Mouse (Mus musculus) CD4-positive naive resting alpha-beta T cell, adult 57 days (primary cell): ENCODE results near the gene Gm11555. TPM values are rescaled to one million over a fixed set of nuclear protein-coding genes. Genes with fewer than 3 reads are reported as not detected.

Experiments used
- total RNA-seq: library from RNA; stranded (reverse); gene quantifications from one replicate; pipeline ENCODE4 v1.2.4, GENCODE M21; 2023

Gm11555 gene
- total RNA-seq: not detected

GRCm38 (mm10) chr11:99650136-99650535 lies at the start of gene Gm11555:
Gene Gm11555 (minus strand): TSS chr11:99650236.

GRCm38 (mm10) chr11:99690463-99690862 lies 40.4 kb upstream of the Gm11555 start, which contains the start of gene Gm14190:
Gene Gm14190 (minus strand): TSS chr11:99690740.

GRCm38 (mm10) chr11:99665860-99666259 lies 15.8 kb upstream of the Gm11555 start, which contains the start of gene Krtap4-6:
Gene Krtap4-6 (minus strand): TSS chr11:99665960.

GRCm38 (mm10) chr11:99658467-99659010 lies 8.5 kb upstream of the Gm11555 start, which contains the start of gene Gm11563:
Gene Gm11563 (minus strand): TSS chr11:99658960.

GRCm38 (mm10) chr11:99643635-99644139 lies 6.3 kb downstream of the Gm11555 start, which contains the start of gene Krtap4-7:
Gene Krtap4-7 (minus strand): TSS chr11:99644089.

GRCm38 (mm10) chr11:99634653-99635134 lies 15.3 kb downstream of the Gm11555 start, which contains the start of gene Krtap4-2:
Gene Krtap4-2 (minus strand): TSS chr11:99635084.

GRCm38 (mm10) chr11:99628138-99628537 lies 21.9 kb downstream of the Gm11555 start, which contains the start of gene Krtap4-1:
Gene Krtap4-1 (minus strand): TSS chr11:99628238.

GRCm38 (mm10) chr11:99620335-99620734 lies 29.7 kb downstream of the Gm11555 start, which contains the start of gene Gm11562:
Gene Gm11562 (minus strand): TSS chr11:99620435.

GRCm38 (mm10) chr11:99614796-99615363 lies 35.2 kb downstream of the Gm11555 start, which contains the start of gene Krtap2-4:
Gene Krtap2-4 (minus strand): TSS chr11:99614846.

GRCm38 (mm10) chr11:99610089-99610488 lies 39.9 kb downstream of the Gm11555 start, which contains the start of gene Gm11937:
Gene Gm11937 (minus strand): TSS chr11:99610189.

GRCm38 (mm10) chr11:99603208-99603607 lies 46.8 kb downstream of the Gm11555 start, which contains the start of gene Gm11938:
Gene Gm11938 (minus strand): TSS chr11:99603308.

Other genes with a start within 250 kb of the Gm11555 start
- gene Krt12, start 228.0 kb downstream of the Gm11555 start, total RNA-seq: not detected
- gene Krt20, start 212.1 kb downstream of the Gm11555 start, total RNA-seq: not detected
- gene Krt23, start 157.1 kb downstream of the Gm11555 start, total RNA-seq: not detected
- not detected for gene Krt39, start 128.9 kb downstream of the Gm11555 start, total RNA-seq
- gene Krt40, start 107.1 kb downstream of the Gm11555 start, total RNA-seq: not detected
- gene Krtap3-3, start 99.4 kb downstream of the Gm11555 start, total RNA-seq: not detected
- not detected for gene Krtap3-2, start 93.4 kb downstream of the Gm11555 start, total RNA-seq
- gene Gm11939, start 90.8 kb downstream of the Gm11555 start, total RNA-seq: not detected
- gene Krtap3-1, start 83.6 kb downstream of the Gm11555 start, total RNA-seq: not detected
- gene Krtap1-5, start 69.2 kb downstream of the Gm11555 start, total RNA-seq: not detected
- gene Krtap1-4, start 66.6 kb downstream of the Gm11555 start, total RNA-seq: not detected
- gene Krtap1-3, start 58.9 kb downstream of the Gm11555 start, total RNA-seq: not detected
- gene Krtap9-3, start 52.1 kb downstream of the Gm11555 start, total RNA-seq: not detected
- gene Gm11938, start 46.9 kb downstream of the Gm11555 start, total RNA-seq: not detected
- gene Gm11937, start 40.0 kb downstream of the Gm11555 start, total RNA-seq: not detected
- gene Krtap2-4, start 35.4 kb downstream of the Gm11555 start, total RNA-seq: not detected
- not detected for gene Gm11562, start 29.8 kb downstream of the Gm11555 start, total RNA-seq
- gene Krtap4-1, start 22.0 kb downstream of the Gm11555 start, total RNA-seq: not detected
- not detected for gene Krtap4-2, start 15.2 kb downstream of the Gm11555 start, total RNA-seq
- not detected for gene Krtap4-7, start 6.1 kb downstream of the Gm11555 start, total RNA-seq
- not detected for gene Gm11563, start 8.7 kb upstream of the Gm11555 start, total RNA-seq
- not detected for gene Krtap4-6, start 15.7 kb upstream of the Gm11555 start, total RNA-seq
- gene Gm14190, start 40.5 kb upstream of the Gm11555 start, total RNA-seq: not detected
- gene Gm14180, start 84.1 kb upstream of the Gm11555 start, total RNA-seq: not detected
- not detected for gene Gm11595, start 122.7 kb upstream of the Gm11555 start, total RNA-seq
- gene Krtap4-8, start 130.5 kb upstream of the Gm11555 start, total RNA-seq: not detected
- not detected for gene Krtap4-9, start 135.0 kb upstream of the Gm11555 start, total RNA-seq
- not detected for gene Gm11596, start 143.2 kb upstream of the Gm11555 start, total RNA-seq
- gene Gm11569, start 148.7 kb upstream of the Gm11555 start, total RNA-seq: not detected
- gene Gm11554, start 154.2 kb upstream of the Gm11555 start, total RNA-seq: not detected
- not detected for gene Krtap4-13, start 159.7 kb upstream of the Gm11555 start, total RNA-seq
- gene Gm11564, start 165.4 kb upstream of the Gm11555 start, total RNA-seq: not detected
- gene 2300003K06Rik, start 187.8 kb upstream of the Gm11555 start, total RNA-seq: not detected
- not detected for gene Krtap4-16, start 201.4 kb upstream of the Gm11555 start, total RNA-seq
- not detected for gene Gm11568, start 207.7 kb upstream of the Gm11555 start, total RNA-seq
- gene Gm11559, start 214.2 kb upstream of the Gm11555 start, total RNA-seq: not detected
- gene Krtap9-1, start 223.2 kb upstream of the Gm11555 start, total RNA-seq: not detected
- not detected for gene Gm11567, start 229.0 kb upstream of the Gm11555 start, total RNA-seq